Mouse (Mus musculus) kidney, adult 11 months (tissue): ENCODE data around the gene Tspan5.

Experiments
- DNase-seq: peaks from one replicate; pipeline ENCODE4 v3.0.0; 2022

Gene Tspan5

DNA sequence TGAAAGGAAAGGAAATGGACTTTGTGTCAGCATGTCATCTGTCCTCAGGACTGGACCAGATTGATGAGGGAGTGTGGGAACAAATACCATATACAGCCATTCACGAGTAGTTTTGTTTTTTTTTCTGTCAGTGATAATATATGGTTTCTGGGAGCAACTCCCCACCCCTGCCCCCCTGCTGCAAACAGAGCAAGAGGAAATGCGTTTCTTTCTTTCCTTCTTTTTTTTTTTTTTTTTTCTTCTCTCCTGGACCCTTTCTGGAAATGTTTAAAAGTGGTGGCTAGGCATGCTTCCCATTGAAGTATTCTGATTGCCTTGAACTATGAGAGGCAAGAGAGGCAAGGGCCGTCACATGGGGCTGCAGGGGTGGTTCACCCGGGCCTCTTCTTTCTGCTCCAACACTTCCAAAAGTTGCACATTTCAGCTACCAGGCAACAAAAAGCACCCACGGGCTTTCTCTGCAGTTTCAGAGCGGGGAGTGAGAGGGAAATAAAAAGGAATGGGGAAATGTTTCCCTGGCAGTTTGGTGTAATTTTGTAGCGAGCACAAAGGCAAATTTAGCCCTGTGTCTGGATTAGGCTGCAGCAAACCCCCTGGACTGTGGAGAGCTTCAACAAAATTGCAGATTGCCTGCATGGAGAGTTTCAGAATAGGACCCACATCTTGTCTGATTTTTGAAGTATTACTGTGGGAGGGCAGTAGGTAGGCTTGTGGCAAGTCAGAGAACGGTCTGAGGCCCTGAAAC lies 2.2 kb downstream of the Tspan5 start:
- DNase-seq, result no peak

- no peak for DNase-seq
Measured at GRCm38 (mm10) chr3:138745091-138745490, 3.1 kb downstream of the Tspan5 start.

GRCm38 (mm10) chr3:138745596-138745995 lies 3.6 kb downstream of the Tspan5 start:
- DNase-seq, result no peak

GRCm38 (mm10) chr3:138746556-138746955 lies 4.6 kb downstream of the Tspan5 start:
- DNase-seq, result no peak

GRCm38 (mm10) chr3:138747035-138747434 lies 5.0 kb downstream of the Tspan5 start:
- no peak for DNase-seq

GRCm38 (mm10) chr3:138747985-138748384 lies 6.0 kb downstream of the Tspan5 start:
- DNase-seq, result no peak

- DNase-seq, result no peak
Measured at GRCm38 (mm10) chr3:138749645-138750044, 7.7 kb downstream of the Tspan5 start.

DNA sequence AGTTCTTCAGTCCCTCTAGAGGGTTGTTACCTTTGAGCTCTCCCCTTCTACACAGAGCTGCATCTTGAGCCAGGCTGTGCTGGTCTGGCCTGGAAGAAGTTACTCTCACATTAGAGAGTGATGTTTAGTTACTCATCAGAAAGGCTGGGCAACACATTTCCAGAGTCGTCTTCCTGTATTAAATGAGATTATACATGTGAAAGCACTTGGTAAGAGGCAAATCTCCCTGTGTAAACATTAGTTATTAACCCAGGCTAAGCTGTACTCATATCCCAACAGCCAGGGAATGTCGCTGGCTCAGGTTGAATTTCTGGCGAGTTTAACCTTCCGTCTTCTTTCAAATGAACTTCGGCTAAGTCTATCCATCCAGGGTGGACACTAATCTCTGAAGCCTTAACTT lies 9.3 kb downstream of the Tspan5 start:
- DNase-seq, result peak; percentile 60

GRCm38 (mm10) chr3:138752056-138752455 lies 10.1 kb downstream of the Tspan5 start:
- no peak for DNase-seq

DNA sequence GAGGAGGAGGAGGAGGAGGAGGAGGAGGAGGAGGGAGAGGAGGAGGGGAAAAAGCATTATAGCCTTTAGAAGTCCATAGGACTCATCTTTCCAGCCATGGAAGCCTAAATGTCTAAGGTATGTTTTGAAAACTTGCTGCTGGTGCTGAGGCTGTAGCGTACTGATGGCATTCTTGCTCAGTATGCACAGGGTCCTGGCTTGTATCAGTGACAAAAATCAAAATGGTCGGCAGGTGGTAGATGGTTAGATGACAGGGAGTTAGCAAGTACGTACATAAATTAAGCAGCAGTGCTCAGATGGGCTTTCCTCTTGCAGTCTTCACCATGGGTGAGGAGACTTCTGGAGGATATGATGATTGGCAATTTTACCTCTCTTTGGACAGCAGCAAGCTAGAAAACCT lies 10.8 kb downstream of the Tspan5 start:
- DNase-seq, result no peak

GRCm38 (mm10) chr3:138753182-138753885 lies 11.3 kb downstream of the Tspan5 start:
- no peak for DNase-seq

DNA sequence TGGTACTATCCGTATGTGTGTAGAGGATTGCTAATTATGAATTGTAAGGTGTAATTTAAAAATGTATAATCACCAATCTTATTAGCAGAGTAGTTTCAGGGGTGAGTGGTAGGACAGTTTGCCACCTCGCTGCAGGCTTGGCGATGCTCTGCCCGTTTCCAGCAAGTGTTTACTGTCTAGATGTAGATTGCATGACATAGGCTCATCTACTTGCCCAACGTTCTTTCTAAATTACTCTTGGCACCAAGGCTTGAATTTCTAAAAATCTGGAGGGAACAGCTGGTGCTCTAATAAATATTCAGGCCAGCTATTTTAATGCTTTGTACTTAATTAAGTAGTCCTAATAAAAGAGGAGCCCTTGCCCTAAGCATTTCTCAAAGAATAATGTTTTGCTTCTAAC lies 12.3 kb downstream of the Tspan5 start:
- DNase-seq, result no peak

- no peak for DNase-seq
Measured at GRCm38 (mm10) chr3:138757283-138757682, 15.3 kb downstream of the Tspan5 start.

GRCm38 (mm10) chr3:138759968-138760684 lies 18.1 kb downstream of the Tspan5 start:
- no peak for DNase-seq

DNA sequence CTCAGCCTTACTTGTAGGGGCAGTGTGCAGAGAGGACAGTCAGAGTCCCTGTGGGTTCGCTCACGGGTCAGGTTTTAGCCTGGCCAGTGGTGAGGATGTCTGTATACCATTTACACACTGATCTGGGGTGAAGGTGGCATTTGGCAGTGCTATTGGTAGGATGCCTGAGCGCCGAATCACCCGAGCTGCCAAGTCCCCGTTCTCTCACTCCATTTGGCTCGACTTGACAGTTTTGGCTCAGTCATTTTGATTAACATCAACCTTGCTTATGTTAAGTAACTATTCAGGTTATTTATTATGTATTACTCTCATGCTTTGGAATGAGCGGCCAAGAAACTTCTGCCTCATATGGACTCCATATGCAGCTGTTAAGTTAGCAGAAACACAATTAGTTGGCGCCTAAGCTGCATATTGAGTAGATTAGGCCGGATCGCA lies 18.7 kb downstream of the Tspan5 start:
- DNase-seq, result peak; percentile 44

GRCm38 (mm10) chr3:138761531-138761930 lies 19.5 kb downstream of the Tspan5 start:
- DNase-seq, result no peak

GRCm38 (mm10) chr3:138763941-138764340 lies 21.9 kb downstream of the Tspan5 start:
- peak; percentile 39 for DNase-seq

- no peak for DNase-seq
Measured at GRCm38 (mm10) chr3:138764782-138765181, 22.8 kb downstream of the Tspan5 start.

DNA sequence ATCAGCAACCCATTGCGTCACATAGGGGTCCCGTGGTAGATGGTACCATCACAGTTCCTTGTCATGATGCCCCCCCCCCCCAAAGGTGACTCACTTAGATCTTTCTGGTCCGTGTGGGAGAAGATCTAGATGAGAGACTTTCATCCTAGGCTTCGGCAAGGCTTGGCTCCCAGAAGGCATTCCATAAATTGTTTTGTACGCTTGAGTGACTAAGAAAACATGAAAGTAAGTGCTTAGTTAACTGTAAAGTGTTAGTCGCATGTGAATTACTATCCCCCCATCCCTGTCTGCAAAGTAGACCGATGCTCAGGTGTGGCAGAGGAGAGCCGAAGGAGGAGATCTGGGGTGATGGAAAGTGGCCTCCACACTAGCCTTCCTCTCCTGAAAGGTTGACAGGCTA lies 25.0 kb downstream of the Tspan5 start:
- DNase-seq, result no peak

GRCm38 (mm10) chr3:138768541-138769093 lies 26.6 kb downstream of the Tspan5 start:
- DNase-seq, result no peak

DNA sequence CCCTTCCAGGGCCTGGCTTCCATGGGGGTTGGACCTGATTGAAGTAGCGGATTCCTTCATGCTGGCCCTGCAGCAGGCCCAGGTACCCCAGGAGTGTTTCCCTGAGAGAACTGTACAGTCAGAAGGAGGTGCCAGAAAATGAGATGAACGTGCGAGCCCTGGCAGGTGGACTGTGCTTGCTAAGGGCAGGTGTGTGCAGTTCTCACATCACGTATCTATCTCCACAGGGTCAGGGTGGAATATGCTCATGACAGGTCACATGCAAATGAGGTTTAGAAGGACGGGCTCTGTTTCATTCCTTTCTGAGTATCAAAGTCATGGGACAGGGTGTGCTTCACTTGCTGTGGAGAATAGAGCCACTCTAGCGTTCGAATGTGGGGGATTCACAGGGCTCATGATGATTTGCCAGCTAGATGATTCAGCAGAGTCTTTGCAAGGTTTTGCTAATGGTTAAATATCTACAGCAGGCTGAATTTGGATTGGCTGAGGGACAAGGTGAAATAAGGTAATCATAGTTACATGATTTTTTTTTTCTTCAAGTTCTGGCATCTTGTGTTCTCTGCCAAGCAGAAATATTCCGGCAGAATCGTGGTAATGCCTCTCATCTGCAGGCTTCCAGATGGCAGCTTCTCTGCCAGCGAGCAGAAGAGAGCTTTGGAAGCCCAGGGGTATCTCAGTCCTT lies 28.8 kb downstream of the Tspan5 start:
- peak; percentile 73 for DNase-seq

- no peak for DNase-seq
Measured at GRCm38 (mm10) chr3:138771549-138772333, 29.7 kb downstream of the Tspan5 start.
